ENCODE assay signal across 24 mouse cellular contexts in the genomic region with DNA sequence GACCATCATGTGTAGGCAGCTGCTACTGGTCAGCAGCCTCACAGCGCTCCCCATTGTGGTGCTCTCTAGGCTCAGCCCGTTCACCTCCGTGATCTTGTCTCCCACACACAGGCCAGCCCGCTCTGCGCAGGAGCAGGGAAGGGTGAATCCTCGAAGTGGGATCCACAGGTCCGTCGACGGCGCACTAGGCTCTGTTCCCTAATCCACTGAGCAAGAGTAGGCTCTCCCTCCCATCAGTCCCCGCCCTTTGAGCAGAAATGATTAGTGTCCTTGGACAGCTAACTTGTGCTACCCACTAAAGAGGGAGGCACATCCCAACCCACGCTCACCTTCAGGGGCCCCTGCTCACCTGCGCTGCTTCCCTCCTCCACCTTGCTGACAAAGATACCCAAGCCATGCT. TPM values are rescaled to one million over a fixed set of nuclear protein-coding genes. Genes with fewer than 3 reads are reported as not detected.
DNase-seq lines count a peak whose midpoint lies in the region; ATAC-seq and TF ChIP-seq lines count a peak whose summit lies in the region.
"Had no signal": no experiment of that assay in that cellular context is flagged by ENCODE, and none has a peak within 500 bp of the region (broad histone marks: within the 10 kb centered on the region; RNA-seq: fewer than 3 reads in every experiment).

No protein-coding gene starts in this region.

- H3K9me3 ChIP-seq in forebrain, embryonic 11.5 days (ENCODE audit: control insufficient read depth, low read length), result no peaks in the 10 kb centered on the region
- H3K9me3 ChIP-seq in forebrain, postnatal 0 days (ENCODE audit: low read length), result no peaks in the 10 kb centered on the region
- no peaks in the 10 kb centered on the region for H3K9me3 ChIP-seq in kidney, embryonic 16.5 days (ENCODE audit: low read length)
- H3K9me3 ChIP-seq in E14TG2a.4 (ENCODE audit: low read length), result no peaks in the 10 kb centered on the region
- H3K9me3 ChIP-seq: G1E; heart, embryonic 15.5 days; hindbrain, embryonic 15.5 days had no signal

- TF ChIP-seq CTCF in forebrain, postnatal 0 days (IDR thresholded peaks at IDR 0.05; ENCODE audit: low read depth), result no peak
- no peak for TF ChIP-seq CTCF in E14TG2a.4 (conservative IDR thresholded peaks at IDR 0.05; ENCODE audit: low read length)

- no peak overlapping the region for H3K4me3 ChIP-seq in forebrain, embryonic 11.5 days (ENCODE audit: low read depth, low read length)
- H3K4me3 ChIP-seq in forebrain, postnatal 0 days (ENCODE audit: low read depth, low read length), result no peak overlapping the region
- H3K4me3 ChIP-seq in kidney, embryonic 16.5 days (ENCODE audit: low read length), result no peak overlapping the region
- peak overlapping the region; percentile 68 for H3K4me3 ChIP-seq in E14TG2a.4 (replicated peaks; ENCODE audit: low read length)
- H3K4me3 ChIP-seq: heart, embryonic 15.5 days; hindbrain, embryonic 15.5 days had no signal

- no peak for ATAC-seq in forebrain, embryonic 11.5 days (replicated peaks; ENCODE audit: low FRiP score)
- ATAC-seq in forebrain, postnatal 0 days, result no peak
- ATAC-seq in kidney, embryonic 16.5 days (ENCODE audit: low FRiP score, low TSS enrichment), result 0 out of 2 replicates have a peak, but pooled peaks have one; percentile 27
- ATAC-seq: activated CD4-positive, CD25-positive, alpha-beta regulatory T cell, adult 4 months; forebrain, embryonic 16.5 days; inflammation-experienced regulatory T-cells, adult 6 months; intestine, postnatal 0 days had no signal

- no peak overlapping the region for H3K4me2 ChIP-seq in forebrain, embryonic 11.5 days (ENCODE audit: low read depth, low read length, severe bottlenecking)
- H3K4me2 ChIP-seq in forebrain, postnatal 0 days (ENCODE audit: low read depth), result no peak overlapping the region
- H3K4me2 ChIP-seq in kidney, embryonic 16.5 days (replicated peaks; ENCODE audit: low read depth, low read length), result no peak overlapping the region
- H3K4me2 ChIP-seq: heart, embryonic 11.5 days; heart, embryonic 15.5 days; hindbrain, embryonic 15.5 days had no signal

- H3K27me3 ChIP-seq in forebrain, embryonic 11.5 days (ENCODE audit: control insufficient read depth, insufficient read depth, low read length), result peaks cover 3% of the 10 kb centered on the region; the same call in 1 of the 2 replicates
- no peaks in the 10 kb centered on the region for H3K27me3 ChIP-seq in forebrain, postnatal 0 days (ENCODE audit: insufficient read depth, low read length)
- H3K27me3 ChIP-seq in kidney, embryonic 16.5 days (ENCODE audit: insufficient read depth, low read length), result peaks cover 24% of the 10 kb centered on the region
- H3K27me3 ChIP-seq in E14TG2a.4 (ENCODE audit: insufficient read depth, low read length), result peaks cover 87% of the 10 kb centered on the region

- WGBS in forebrain, embryonic 11.5 days, result 52% methylated on average over 13 of the region's 13 CpGs
- 62% methylated on average over 13 of the region's 13 CpGs for WGBS in forebrain, postnatal 0 days
- WGBS in kidney, embryonic 16.5 days, result 44% methylated on average over 13 of the region's 13 CpGs

- no peak overlapping the region for H3K9ac ChIP-seq in forebrain, embryonic 11.5 days (ENCODE audit: low read length)
- H3K9ac ChIP-seq in forebrain, postnatal 0 days, result no peak overlapping the region
- H3K9ac ChIP-seq in kidney, embryonic 16.5 days (replicated peaks; ENCODE audit: low read length), result no peak overlapping the region
- H3K9ac ChIP-seq: heart, embryonic 15.5 days; hindbrain, embryonic 15.5 days had no signal

- H3K36me3 ChIP-seq in forebrain, embryonic 11.5 days (ENCODE audit: control insufficient read depth, insufficient read depth, low read length), result no peaks in the 10 kb centered on the region
- no peaks in the 10 kb centered on the region for H3K36me3 ChIP-seq in forebrain, postnatal 0 days (ENCODE audit: insufficient read depth)
- no peaks in the 10 kb centered on the region for H3K36me3 ChIP-seq in kidney, embryonic 16.5 days (ENCODE audit: insufficient read depth, low read length)
- H3K36me3 ChIP-seq in E14TG2a.4 (ENCODE audit: insufficient read depth, low read length), result no peaks in the 10 kb centered on the region
- H3K36me3 ChIP-seq: G1E; heart, embryonic 15.5 days; hindbrain, embryonic 15.5 days had no signal

- no peak overlapping the region for H3K27ac ChIP-seq in forebrain, embryonic 11.5 days (ENCODE audit: low read depth, low read length)
- H3K27ac ChIP-seq in forebrain, postnatal 0 days (ENCODE audit: low read depth, low read length), result no peak overlapping the region
- H3K27ac ChIP-seq in kidney, embryonic 16.5 days (ENCODE audit: low read length), result no peak overlapping the region
- H3K27ac ChIP-seq: heart, embryonic 15.5 days; hindbrain, embryonic 15.5 days had no signal

- DNase-seq in forebrain, embryonic 11.5 days (ENCODE audit: low spot score), result peak; percentile 50
- no peak for DNase-seq in forebrain, postnatal 0 days
- no peak for DNase-seq in kidney, postnatal 4 days
- DNase-seq in ZHBTc4 (ENCODE audit: low read depth, low spot score), result peak; percentile 26
- DNase-seq in layer of hippocampus, postnatal 36 days, result no peak
- DNase-seq in left cerebral cortex, adult 11 months (ENCODE audit: low spot score), result no peak
- DNase-seq: adrenal gland, postnatal 14 days; cerebellum, adult 11-12 months; cerebellum, adult 9-11 months; cerebellum, postnatal 36 days; gastrocnemius, postnatal 36 days; heart, adult 18-20 months; heart, postnatal 14 days had no signal

- H3K4me1 ChIP-seq in forebrain, embryonic 11.5 days (replicated peaks; ENCODE audit: control insufficient read depth, insufficient read depth, low read length), result 0 out of 2 replicates have a peak, but pooled peaks cover 4% of the 10 kb centered on the region
- no peaks in the 10 kb centered on the region for H3K4me1 ChIP-seq in forebrain, postnatal 0 days (ENCODE audit: insufficient read depth)
- peaks cover 5% of the 10 kb centered on the region; the same call in 1 of the 2 replicates for H3K4me1 ChIP-seq in kidney, embryonic 16.5 days (ENCODE audit: insufficient read depth, low read length)
- H3K4me1 ChIP-seq in E14TG2a.4 (replicated peaks; ENCODE audit: low read depth, low read length), result peaks cover 57% of the 10 kb centered on the region
- H3K4me1 ChIP-seq: heart, embryonic 15.5 days had no signal

RNA-seq across cellular contexts. Expression of a gene that starts 5.3 kb away (rescaled TPM):
- polyA plus RNA-seq in forebrain, embryonic 11.5 days (2014; fragmentation: Nextera tagmentation; extraction: Ambion mirVana), result 0.61 and 0.63 TPM in 2 replicates
- total RNA-seq in forebrain, postnatal 0 days (2014; rRNA removed), result 5.2 and 6.4 TPM in 2 replicates
- polyA plus RNA-seq in forebrain, postnatal 0 days (2015; fragmentation: Nextera tagmentation; extraction: Ambion mirVana), result 1.6 and 1.9 TPM in 2 replicates
- 0.82 and 0.89 TPM in 2 replicates for polyA plus RNA-seq in kidney, embryonic 16.5 days (2015; fragmentation: Nextera tagmentation; extraction: Ambion mirVana)
- 1 to 10 TPM; 2.2 to 3.4 TPM for total RNA-seq in layer of hippocampus, postnatal 36 days (2021)
- total RNA-seq: adrenal gland, postnatal 14 days; heart, adult 18-20 months; hematopoietic stem cell, adult 5-6 weeks had no signal
- polyA plus RNA-seq: heart, embryonic 11.5 days; inflammation-experienced regulatory T-cells, adult 6 months had no signal

RNA-seq across cellular contexts. Expression of a gene that starts 7.1 kb away (rescaled TPM):
- polyA plus RNA-seq in forebrain, embryonic 11.5 days (2014; fragmentation: Nextera tagmentation; extraction: Ambion mirVana), result 15.4 and 18.7 TPM in 2 replicates
- 50.7 and 53.1 TPM in 2 replicates for total RNA-seq in forebrain, postnatal 0 days (2014; rRNA removed)
- 93.3 and 106 TPM in 2 replicates for polyA plus RNA-seq in forebrain, postnatal 0 days (2015; fragmentation: Nextera tagmentation; extraction: Ambion mirVana)
- polyA plus RNA-seq in kidney, embryonic 16.5 days (2015; fragmentation: Nextera tagmentation; extraction: Ambion mirVana), result 25.6 and 27.4 TPM in 2 replicates
- total RNA-seq in layer of hippocampus, postnatal 36 days (2021), result 10 to 100 TPM; 82.4 to 91.5 TPM

RNA-seq across cellular contexts. Expression of a gene that starts 26.0 kb away (rescaled TPM):
- 52.7 and 56.9 TPM in 2 replicates for polyA plus RNA-seq in forebrain, embryonic 11.5 days (2014; fragmentation: Nextera tagmentation; extraction: Ambion mirVana)
- 26.6 and 29.3 TPM in 2 replicates for total RNA-seq in forebrain, postnatal 0 days (2014; rRNA removed)
- polyA plus RNA-seq in forebrain, postnatal 0 days (2015; fragmentation: Nextera tagmentation; extraction: Ambion mirVana), result 14.6 and 15.0 TPM in 2 replicates
- polyA plus RNA-seq in kidney, embryonic 16.5 days (2015; fragmentation: Nextera tagmentation; extraction: Ambion mirVana), result 57.5 and 59.2 TPM in 2 replicates
- 10 to 100 TPM; 25.6 to 30.8 TPM for total RNA-seq in layer of hippocampus, postnatal 36 days (2021)

RNA-seq across cellular contexts. Expression of a gene that starts 34.0 kb away (rescaled TPM):
- 71.4 and 78.1 TPM in 2 replicates for polyA plus RNA-seq in forebrain, embryonic 11.5 days (2014; fragmentation: Nextera tagmentation; extraction: Ambion mirVana)
- 60.6 and 62.2 TPM in 2 replicates for total RNA-seq in forebrain, postnatal 0 days (2014; rRNA removed)
- 85.7 and 99.2 TPM in 2 replicates for polyA plus RNA-seq in forebrain, postnatal 0 days (2015; fragmentation: Nextera tagmentation; extraction: Ambion mirVana)
- 69.5 and 72.8 TPM in 2 replicates for polyA plus RNA-seq in kidney, embryonic 16.5 days (2015; fragmentation: Nextera tagmentation; extraction: Ambion mirVana)
- total RNA-seq in layer of hippocampus, postnatal 36 days (2021), result 10 to 100 TPM; 37.6 to 41.8 TPM

RNA-seq across cellular contexts. Expression of a gene that starts 34.8 kb away (rescaled TPM):
- polyA plus RNA-seq in forebrain, embryonic 11.5 days (2014; fragmentation: Nextera tagmentation; extraction: Ambion mirVana), result 18.4 and 19.9 TPM in 2 replicates
- total RNA-seq in forebrain, postnatal 0 days (2014; rRNA removed), result 7.7 and 8.6 TPM in 2 replicates
- polyA plus RNA-seq in forebrain, postnatal 0 days (2015; fragmentation: Nextera tagmentation; extraction: Ambion mirVana), result 8.8 and 10.8 TPM in 2 replicates
- 28.4 and 31.5 TPM in 2 replicates for polyA plus RNA-seq in kidney, embryonic 16.5 days (2015; fragmentation: Nextera tagmentation; extraction: Ambion mirVana)
- total RNA-seq in layer of hippocampus, postnatal 36 days (2021), result 10 to 100 TPM; 15.8 to 16.5 TPM

Comparison
In these comparisons a context has a peak if more than half of its experiments do, and no peak if none do; other contexts are left out.
1. DNase-seq: peak in forebrain, embryonic 11.5 days (single experiment) and ZHBTc4 (single experiment); none in forebrain, postnatal 0 days (single experiment), kidney, postnatal 4 days (0 of 2), layer of hippocampus, postnatal 36 days (0 of 2) and left cerebral cortex, adult 11 months (single experiment).